In the genomic region with DNA sequence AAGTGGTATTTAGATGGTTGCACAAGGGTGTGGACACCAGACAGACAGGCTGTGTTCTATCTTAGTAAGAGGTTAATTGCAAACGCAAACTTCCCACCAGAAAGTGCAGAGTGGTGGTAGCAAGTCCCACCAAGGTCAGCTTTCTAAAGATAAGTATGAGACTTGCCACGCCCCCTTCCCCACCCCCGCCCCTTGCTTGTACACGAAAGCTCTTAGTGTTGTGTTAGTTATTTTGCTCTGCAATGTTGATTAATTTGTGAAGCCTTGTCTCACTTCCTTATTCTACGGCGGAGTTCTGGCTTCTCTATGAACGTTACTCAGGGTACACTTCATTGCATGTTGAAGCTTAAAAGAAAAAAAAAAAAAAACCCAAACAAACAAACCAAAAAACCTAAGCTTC, we compare ENCODE assay signal across 12 mouse cellular contexts. TPM values are rescaled to one million over a fixed set of nuclear protein-coding genes. Genes with fewer than 3 reads are reported as not detected.
DNase-seq lines count a peak whose midpoint lies in the region; ATAC-seq and TF ChIP-seq lines count a peak whose summit lies in the region.
"Had no signal": no experiment of that assay in that cellular context is flagged by ENCODE, and none has a peak within 500 bp of the region (broad histone marks: within the 10 kb centered on the region; RNA-seq: fewer than 3 reads in every experiment).

No protein-coding gene starts in this region.

- intact Hi-C loops in heart, adult 2 months (cut with DNase I), result loop anchor here (2.0 to 5.0 kb wide), 3 partner anchors 22 to 52 kb away; no protein-coding TSS in a partner anchor
- intact Hi-C loops in heart, postnatal 10 days (cut with DNase I), result no loop called here

- 26% methylated on average over 7 of the region's 7 CpGs for WGBS in heart, adult 2 months
- 6% methylated on average over 7 of the region's 7 CpGs for WGBS in lung, postnatal 0 days
- 7% methylated on average over 7 of the region's 7 CpGs for WGBS in liver, embryonic 14.5 days (ENCODE audit: insufficient replicate concordance)
- WGBS in limb, embryonic 10.5 days, result 62% methylated on average over 7 of the region's 7 CpGs
- whole genome bisulfite sequencing in kidney, embryonic 15.5 days, result 40% methylated on average over 7 of the region's 7 CpGs

- no peaks in the 10 kb centered on the region for H3K9me3 ChIP-seq in lung, postnatal 0 days (ENCODE audit: low read length)
- H3K9me3 ChIP-seq in liver, embryonic 14.5 days (ENCODE audit: control insufficient read depth, low read length), result no peaks in the 10 kb centered on the region
- H3K9me3 ChIP-seq in limb, embryonic 10.5 days (replicated peaks), result no peaks in the 10 kb centered on the region
- H3K9me3 ChIP-seq in kidney, embryonic 15.5 days (replicated peaks), result no peaks in the 10 kb centered on the region
- H3K9me3 ChIP-seq: hindbrain, embryonic 12.5 days; midbrain, embryonic 13.5 days had no signal

- H3K4me1 ChIP-seq in heart, adult 2 months (ENCODE audit: control insufficient read depth, insufficient read depth, low read length), result peaks cover 5% of the 10 kb centered on the region
- no peaks in the 10 kb centered on the region; the same call in 1 of the 2 replicates for H3K4me1 ChIP-seq in lung, postnatal 0 days (ENCODE audit: insufficient read depth, low read depth, low read length)
- peaks cover 18 to 20% of the 10 kb centered on the region in 2 experiments for H3K4me1 ChIP-seq in liver, embryonic 14.5 days (replicated peaks; ENCODE audit: control insufficient read depth in 2 of 2, insufficient read depth in 2 of 2, low read length in 1 of 2)
- no peaks in the 10 kb centered on the region for H3K4me1 ChIP-seq in limb, embryonic 10.5 days
- H3K4me1 ChIP-seq in kidney, embryonic 15.5 days, result peaks cover 11% of the 10 kb centered on the region; the same call in 1 of the 2 replicates
- H3K4me1 ChIP-seq: hindbrain, embryonic 12.5 days; midbrain, embryonic 13.5 days had no signal

- no peaks in the 10 kb centered on the region for H3K27me3 ChIP-seq in heart, adult 2 months (ENCODE audit: control insufficient read depth, insufficient read depth, low read length)
- H3K27me3 ChIP-seq in lung, postnatal 0 days (replicated peaks; ENCODE audit: insufficient read depth, low read length), result no peaks in the 10 kb centered on the region
- H3K27me3 ChIP-seq in liver, embryonic 14.5 days (ENCODE audit: control insufficient read depth, insufficient read depth, low read length), result no peaks in the 10 kb centered on the region
- no peaks in the 10 kb centered on the region for H3K27me3 ChIP-seq in limb, embryonic 10.5 days (ENCODE audit: low read depth, poor library complexity, severe bottlenecking)
- no peaks in the 10 kb centered on the region for H3K27me3 ChIP-seq in kidney, embryonic 15.5 days
- H3K27me3 ChIP-seq: hindbrain, embryonic 12.5 days; midbrain, embryonic 13.5 days had no signal

- TF ChIP-seq EP300 in heart, adult 2 months (IDR thresholded peaks at IDR 0.05; ENCODE audit: insufficient read depth, low read depth, low read length), result no peak
- no peak for TF ChIP-seq EP300 in lung, postnatal 0 days (IDR thresholded peaks at IDR 0.05)
- TF ChIP-seq EP300 in liver, embryonic 14.5 days (IDR thresholded peaks at IDR 0.05; ENCODE audit: low read depth), result no peak

- ATAC-seq in lung, postnatal 0 days, result no peak; the same call in 1 of the 2 replicates
- ATAC-seq in liver, embryonic 14.5 days (ENCODE audit: insufficient read depth), result peak; percentile 68
- no peak for ATAC-seq in kidney, embryonic 15.5 days (replicated peaks; ENCODE audit: low FRiP score)
- ATAC-seq: forebrain, postnatal 0 days; midbrain, embryonic 13.5 days had no signal

- no peak overlapping the region for H3K4me3 ChIP-seq in heart, adult 2 months
- H3K4me3 ChIP-seq in lung, postnatal 0 days (ENCODE audit: low read depth, low read length), result no peak overlapping the region
- peak overlapping the region in 1 of 2 experiments; percentile 33; a peak in 2 of 4 replicates for H3K4me3 ChIP-seq in liver, embryonic 14.5 days (ENCODE audit: insufficient read depth in 1 of 2, low read depth in 2 of 2, low read length in 2 of 2)
- no peak overlapping the region for H3K4me3 ChIP-seq in limb, embryonic 10.5 days
- H3K4me3 ChIP-seq in kidney, embryonic 15.5 days (replicated peaks), result no peak overlapping the region
- H3K4me3 ChIP-seq: hindbrain, embryonic 12.5 days; midbrain, embryonic 13.5 days had no signal

- H3K36me3 ChIP-seq in heart, adult 2 months (ENCODE audit: control insufficient read depth, insufficient read depth, low read length), result peaks cover 10% of the 10 kb centered on the region
- 0 out of 2 replicates have a peak, but pooled peaks cover 3% of the 10 kb centered on the region for H3K36me3 ChIP-seq in lung, postnatal 0 days (ENCODE audit: insufficient read depth, low read length)
- H3K36me3 ChIP-seq in liver, embryonic 14.5 days (replicated peaks; ENCODE audit: control insufficient read depth, insufficient read depth, low read depth), result no peaks in the 10 kb centered on the region
- no peaks in the 10 kb centered on the region for H3K36me3 ChIP-seq in limb, embryonic 10.5 days
- H3K36me3 ChIP-seq in kidney, embryonic 15.5 days, result no peaks in the 10 kb centered on the region
- H3K36me3 ChIP-seq: hindbrain, embryonic 12.5 days; midbrain, embryonic 13.5 days had no signal

- DNase-seq in heart, adult 2 months, result no peak
- DNase-seq in heart, postnatal 10 days, result no peak
- peak; percentile 68 for DNase-seq in lung, postnatal 0 days (ENCODE audit: low spot score)
- no peak for DNase-seq in lung, postnatal 25 days (ENCODE audit: low spot score)
- peak in 2 of 3 experiments; percentile 35 to 36 for DNase-seq in liver, embryonic 14.5 days (ENCODE audit: low read depth in 3 of 3, low spot score in 3 of 3)
- DNase-seq in yolk sac, embryonic 10.5 days (ENCODE audit: low spot score), result peak; percentile 42
- DNase-seq in limb, embryonic 10.5 days (ENCODE audit: low spot score), result no peak
- DNase-seq: forebrain, postnatal 0 days; kidney, postnatal 10 days had no signal

- H3K9ac ChIP-seq in heart, adult 2 months (ENCODE audit: low read depth, low read length), result no peak overlapping the region
- H3K9ac ChIP-seq in lung, postnatal 0 days (replicated peaks; ENCODE audit: low read depth), result no peak overlapping the region
- peak overlapping the region; percentile 44 for H3K9ac ChIP-seq in liver, embryonic 14.5 days (replicated peaks)
- H3K9ac ChIP-seq in kidney, embryonic 15.5 days, result no peak overlapping the region
- H3K9ac ChIP-seq: forebrain, postnatal 0 days; hindbrain, embryonic 12.5 days; midbrain, embryonic 13.5 days had no signal

- H3K27ac ChIP-seq in heart, adult 2 months, result peak overlapping the region; percentile 10; the same call in 1 of the 2 replicates
- peak overlapping the region; percentile 71 for H3K27ac ChIP-seq in lung, postnatal 0 days (ENCODE audit: low read length)
- peak overlapping the region; percentile 77 for H3K27ac ChIP-seq in liver, embryonic 14.5 days
- H3K27ac ChIP-seq in limb, embryonic 10.5 days, result no peak overlapping the region
- H3K27ac ChIP-seq in kidney, embryonic 15.5 days, result no peak overlapping the region
- H3K27ac ChIP-seq: hindbrain, embryonic 12.5 days; midbrain, embryonic 13.5 days had no signal

- H3K4me2 ChIP-seq in lung, postnatal 0 days (replicated peaks; ENCODE audit: low read depth, low read length), result peak overlapping the region; percentile 2
- peak overlapping the region; percentile 72 for H3K4me2 ChIP-seq in liver, embryonic 14.5 days (ENCODE audit: low read depth)
- no peak overlapping the region for H3K4me2 ChIP-seq in kidney, embryonic 15.5 days
- H3K4me2 ChIP-seq: hindbrain, embryonic 12.5 days; midbrain, embryonic 13.5 days had no signal

- H3K79me2 ChIP-seq in heart, adult 2 months (replicated peaks; ENCODE audit: control insufficient read depth, insufficient read depth, low read length), result no peaks in the 10 kb centered on the region; the same call in 1 of the 2 replicates

- no peak for TF ChIP-seq CTCF in heart, adult 2 months (IDR thresholded peaks at IDR 0.05)
- TF ChIP-seq CTCF in lung, postnatal 0 days (IDR thresholded peaks at IDR 0.05), result no peak
- no peak for TF ChIP-seq CTCF in liver, embryonic 14.5 days (IDR thresholded peaks at IDR 0.05; ENCODE audit: low read depth)

- TF ChIP-seq POLR2A in heart, adult 2 months (IDR thresholded peaks at IDR 0.05; ENCODE audit: insufficient read depth, low read depth, low read length), result no peak

RNA-seq across cellular contexts. Expression of a gene that starts 57.1 kb away (rescaled TPM):
- 10 to 100 TPM; 40.4 to 43.7 TPM for total RNA-seq in heart, adult 2 months (2021)
- polyA plus RNA-seq in heart, adult 2 months (2012; rRNA removed), result 5.6 and 16.3 TPM in 2 replicates
- 10 to 100 TPM; 44.1 to 47.4 TPM for total RNA-seq in heart, postnatal 10 days (2021)
- polyA plus RNA-seq in lung, postnatal 0 days (2015; fragmentation: Nextera tagmentation; extraction: Ambion mirVana), result 106 and 109 TPM in 2 replicates
- 7.2 and 20.5 TPM in 2 replicates for polyA plus RNA-seq in liver, embryonic 14.5 days (2012; rRNA removed)
- 62.9 and 70.3 TPM in 2 replicates for polyA plus RNA-seq in liver, embryonic 14.5 days (2014; fragmentation: Nextera tagmentation; extraction: Ambion mirVana)
- 152 TPM in 2 replicates for polyA plus RNA-seq in limb, embryonic 10.5 days (2016; fragmentation: Nextera tagmentation; extraction: Ambion mirVana)
- 136 and 166 TPM in 2 replicates for polyA plus RNA-seq in kidney, embryonic 15.5 days (2015; fragmentation: Nextera tagmentation; extraction: Ambion mirVana)

Comparison
In these comparisons a context has a peak if more than half of its experiments do, and no peak if none do; other contexts are left out.
1. DNase-seq: peak in lung, postnatal 0 days (single experiment), liver, embryonic 14.5 days (2 of 3) and yolk sac, embryonic 10.5 days (single experiment); none in heart, adult 2 months (0 of 2), heart, postnatal 10 days (0 of 2), lung, postnatal 25 days (single experiment) and limb, embryonic 10.5 days (single experiment).
2. H3K27ac ChIP-seq: peak in heart, adult 2 months (single experiment), lung, postnatal 0 days (single experiment) and liver, embryonic 14.5 days (single experiment); none in limb, embryonic 10.5 days (single experiment) and kidney, embryonic 15.5 days (single experiment).